Mouse (Mus musculus): ENCODE results near the gene Paxx. TPM values are rescaled to one million over a fixed set of nuclear protein-coding genes. Genes with fewer than 3 reads are reported as not detected.

Gene Paxx
- total and polyA plus RNA-seq, 3 experiments, result 17.7 to 36.8 (median 20.6) TPM

DNA sequence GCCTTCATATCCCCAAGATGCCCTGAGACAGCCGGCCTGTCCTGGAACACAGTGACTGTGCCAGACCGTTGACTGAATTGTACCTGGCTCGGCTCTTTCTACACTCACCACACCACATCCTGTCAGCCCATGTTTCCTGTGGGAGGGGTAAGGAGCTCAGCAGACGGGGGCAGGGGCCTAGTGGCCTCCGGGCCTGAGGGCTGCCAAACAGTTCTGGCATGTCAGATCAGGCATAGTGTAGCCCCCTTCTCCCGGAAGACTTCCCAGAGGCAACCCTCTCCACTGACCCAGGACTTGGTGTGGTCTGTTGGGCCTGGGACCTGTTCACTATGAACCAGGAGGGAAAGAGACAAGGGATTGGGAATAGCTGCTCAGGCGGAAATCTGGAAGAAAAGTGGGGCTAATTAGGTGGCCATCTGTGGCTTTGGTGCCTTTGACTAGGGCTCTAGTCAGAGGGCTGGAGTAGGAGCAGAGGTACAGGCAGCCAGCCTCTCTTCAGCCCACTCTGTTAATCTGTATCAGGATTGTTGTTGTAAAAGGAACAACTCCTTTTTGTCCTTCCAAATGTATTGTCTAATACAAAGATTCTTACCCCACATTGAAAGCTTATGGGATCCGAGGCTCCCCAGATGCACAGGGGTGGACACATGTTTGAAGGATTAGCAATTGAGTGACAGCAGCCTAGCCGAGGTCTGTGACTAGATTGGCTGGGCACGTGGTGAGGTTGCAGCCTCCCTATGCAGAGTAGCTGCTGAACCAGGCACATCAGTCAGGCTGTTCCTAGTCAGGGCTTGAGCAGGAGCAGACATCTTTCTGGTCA, 5.1 kb upstream of the Paxx start:
- Histone ChIP-seq H3K27me3 (ENCODE audit: control insufficient read depth, insufficient read depth, low read length) (no peaks in the 10 kb centered on the region), H3K4me3 (no peak overlapping the region), H3K36me3 (ENCODE audit: control insufficient read depth, insufficient read depth, low read length) (no peaks in the 10 kb centered on the region), H3K4me1 (ENCODE audit: control insufficient read depth, insufficient read depth, low read length) (peaks cover 7% of the 10 kb centered on the region), H3K9ac (ENCODE audit: low read depth, low read length) (no peak overlapping the region), H3K79me2 (replicated peaks; ENCODE audit: control insufficient read depth, insufficient read depth, low read length) (no peaks in the 10 kb centered on the region), H3K27ac (no peak overlapping the region)
- TF ChIP-seq EP300 (IDR thresholded peaks at IDR 0.05; ENCODE audit: insufficient read depth, low read depth, low read length) (no peak), CTCF (IDR thresholded peaks at IDR 0.05) (no peak), POLR2A (IDR thresholded peaks at IDR 0.05; ENCODE audit: insufficient read depth, low read depth, low read length) (no peak)
- peak in 1 of 2 experiments; percentile 49 for DNase-seq
- 46% methylated on average over 10 of the region's 10 CpGs for WGBS
- intact Hi-C loops (cut with DNase I), result no loop called here

GRCm38 (mm10) chr2:25465256-25465655, 4.4 kb upstream of the Paxx start:
- H3K79me2 ChIP-seq (replicated peaks; ENCODE audit: control insufficient read depth, insufficient read depth, low read length), result no peaks in the 10 kb centered on the region
- H3K9ac ChIP-seq (ENCODE audit: low read depth, low read length), result no peak overlapping the region
- H3K36me3 ChIP-seq (ENCODE audit: control insufficient read depth, insufficient read depth, low read length), result no peaks in the 10 kb centered on the region
- DNase-seq, result no peak
- H3K4me1 ChIP-seq (ENCODE audit: control insufficient read depth, insufficient read depth, low read length), result peaks cover 7% of the 10 kb centered on the region
- 81% methylated on average over 2 of the region's 2 CpGs for WGBS
- TF ChIP-seq EP300 (IDR thresholded peaks at IDR 0.05; ENCODE audit: insufficient read depth, low read depth, low read length), result no peak
- no peak for TF ChIP-seq POLR2A (IDR thresholded peaks at IDR 0.05; ENCODE audit: insufficient read depth, low read depth, low read length)
- no peak for TF ChIP-seq CTCF (IDR thresholded peaks at IDR 0.05)
- no peak overlapping the region for H3K4me3 ChIP-seq
- H3K27ac ChIP-seq, result no peak overlapping the region
- no peaks in the 10 kb centered on the region for H3K27me3 ChIP-seq (ENCODE audit: control insufficient read depth, insufficient read depth, low read length)
- intact Hi-C loops (cut with DNase I), result no loop called here

DNA sequence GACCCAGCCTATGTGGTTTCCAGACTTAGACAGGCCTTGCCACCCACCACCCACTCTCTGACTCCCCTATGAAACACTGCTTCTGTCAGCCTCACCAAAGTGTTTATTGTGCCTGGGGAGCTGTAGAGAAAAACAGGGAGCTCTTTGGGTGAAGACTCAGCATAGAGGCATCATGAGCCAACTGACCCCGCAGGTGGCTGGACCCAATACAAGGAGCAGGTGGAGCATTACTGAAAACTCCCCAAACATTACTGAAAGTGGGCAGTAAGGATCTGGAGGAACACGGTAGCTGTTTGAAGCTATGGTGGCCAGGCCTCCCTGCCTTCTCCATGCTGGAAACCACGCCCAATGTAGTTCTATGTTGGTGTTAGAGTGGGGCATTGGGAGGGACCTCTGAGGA, 2.7 kb upstream of the Paxx start:
- intact Hi-C loops (cut with DNase I), result no loop called here
- TF ChIP-seq CTCF (IDR thresholded peaks at IDR 0.05), result no peak
- no peak for TF ChIP-seq EP300 (IDR thresholded peaks at IDR 0.05; ENCODE audit: insufficient read depth, low read depth, low read length)
- no peak for TF ChIP-seq POLR2A (IDR thresholded peaks at IDR 0.05; ENCODE audit: insufficient read depth, low read depth, low read length)
- H3K27me3 ChIP-seq (ENCODE audit: control insufficient read depth, insufficient read depth, low read length), result no peaks in the 10 kb centered on the region
- H3K4me1 ChIP-seq (ENCODE audit: control insufficient read depth, insufficient read depth, low read length), result peaks cover 8% of the 10 kb centered on the region
- no peak for DNase-seq
- no peak overlapping the region for H3K27ac ChIP-seq
- no peaks in the 10 kb centered on the region for H3K79me2 ChIP-seq (replicated peaks; ENCODE audit: control insufficient read depth, insufficient read depth, low read length)
- no peaks in the 10 kb centered on the region for H3K36me3 ChIP-seq (ENCODE audit: control insufficient read depth, insufficient read depth, low read length)
- H3K4me3 ChIP-seq, result no peak overlapping the region
- WGBS, result 89% methylated on average over 3 of the region's 3 CpGs
- no peak overlapping the region for H3K9ac ChIP-seq (ENCODE audit: low read depth, low read length)

GRCm38 (mm10) chr2:25461407-25461806, 513 bp upstream of the Paxx start:
- Histone ChIP-seq H3K4me3 (peak overlapping the region; percentile 92), H3K4me1 (ENCODE audit: control insufficient read depth, insufficient read depth, low read length) (peaks cover 8% of the 10 kb centered on the region), H3K36me3 (ENCODE audit: control insufficient read depth, insufficient read depth, low read length) (no peaks in the 10 kb centered on the region), H3K27me3 (ENCODE audit: control insufficient read depth, insufficient read depth, low read length) (no peaks in the 10 kb centered on the region), H3K79me2 (replicated peaks; ENCODE audit: control insufficient read depth, insufficient read depth, low read length) (no peaks in the 10 kb centered on the region), H3K27ac (peak overlapping the region; percentile 95), H3K9ac (ENCODE audit: low read depth, low read length) (peak overlapping the region; percentile 65)
- 14% methylated on average over 3 of the region's 3 CpGs for WGBS
- DNase-seq, result no peak
- TF ChIP-seq EP300 (IDR thresholded peaks at IDR 0.05; ENCODE audit: insufficient read depth, low read depth, low read length) (no peak), CTCF (IDR thresholded peaks at IDR 0.05) (no peak), POLR2A (IDR thresholded peaks at IDR 0.05; ENCODE audit: insufficient read depth, low read depth, low read length) (no peak)
- intact Hi-C loops (cut with DNase I), result loop anchor here (2.0 kb wide), 1 partner anchor 31 kb away; no protein-coding TSS in a partner anchor

DNA sequence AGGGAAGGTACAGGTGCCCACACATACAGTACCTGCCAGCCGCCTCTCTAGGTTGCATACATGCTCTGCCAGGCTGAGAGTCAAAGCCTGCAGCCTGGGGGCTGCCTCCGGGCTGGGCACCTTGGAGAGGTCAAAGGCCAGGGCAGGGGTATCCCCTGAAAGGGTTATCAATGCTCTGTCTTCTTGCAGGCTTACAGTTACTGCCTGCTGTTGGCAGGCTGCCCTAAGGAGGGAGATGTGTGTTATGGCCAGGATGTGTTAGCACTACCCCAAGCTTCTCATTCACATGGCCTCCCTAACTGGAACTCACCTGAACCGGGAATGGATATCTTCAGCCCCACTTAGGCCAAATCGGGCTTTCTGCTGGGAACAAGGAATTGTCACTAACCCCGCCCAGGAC, 759 bp downstream of the Paxx start:
- H3K79me2 ChIP-seq (replicated peaks; ENCODE audit: control insufficient read depth, insufficient read depth, low read length), result no peaks in the 10 kb centered on the region
- no peak for TF ChIP-seq EP300 (IDR thresholded peaks at IDR 0.05; ENCODE audit: insufficient read depth, low read depth, low read length)
- no peak for TF ChIP-seq POLR2A (IDR thresholded peaks at IDR 0.05; ENCODE audit: insufficient read depth, low read depth, low read length)
- no peak for TF ChIP-seq CTCF (IDR thresholded peaks at IDR 0.05)

GRCm38 (mm10) chr2:25458911-25459310, 2.0 kb downstream of the Paxx start:
- no peaks in the 10 kb centered on the region for H3K36me3 ChIP-seq (ENCODE audit: control insufficient read depth, insufficient read depth, low read length)
- no peak for TF ChIP-seq CTCF (IDR thresholded peaks at IDR 0.05)
- TF ChIP-seq POLR2A (IDR thresholded peaks at IDR 0.05; ENCODE audit: insufficient read depth, low read depth, low read length), result no peak
- TF ChIP-seq EP300 (IDR thresholded peaks at IDR 0.05; ENCODE audit: insufficient read depth, low read depth, low read length), result no peak
- no peaks in the 10 kb centered on the region for H3K79me2 ChIP-seq (replicated peaks; ENCODE audit: control insufficient read depth, insufficient read depth, low read length)
- intact Hi-C loops (cut with DNase I), result loop anchor here (2.0 kb wide), 1 partner anchor 42 kb away; the partner anchor contains the start of genes C8g and Fbxw5
- no peak overlapping the region for H3K4me3 ChIP-seq
- H3K4me1 ChIP-seq (ENCODE audit: control insufficient read depth, insufficient read depth, low read length), result peaks cover 8% of the 10 kb centered on the region
- H3K27ac ChIP-seq, result no peak overlapping the region
- DNase-seq, result peak; percentile 63 to 66
- H3K27me3 ChIP-seq (ENCODE audit: control insufficient read depth, insufficient read depth, low read length), result no peaks in the 10 kb centered on the region
- WGBS, result 62% methylated on average over 5 of the region's 5 CpGs
- H3K9ac ChIP-seq (ENCODE audit: low read depth, low read length), result no peak overlapping the region

More for the DNA sequence above, 759 bp downstream of the Paxx start:
- no peaks in the 10 kb centered on the region for H3K36me3 ChIP-seq (ENCODE audit: control insufficient read depth, insufficient read depth, low read length)
- intact Hi-C loops (cut with DNase I), result loop anchor here (2.0 kb wide), 1 partner anchor 29 kb away; no protein-coding TSS in a partner anchor
- no peaks in the 10 kb centered on the region for H3K27me3 ChIP-seq (ENCODE audit: control insufficient read depth, insufficient read depth, low read length)
- peak overlapping the region; percentile 95 for H3K27ac ChIP-seq
- peak overlapping the region; percentile 88 for H3K9ac ChIP-seq (ENCODE audit: low read depth, low read length)
- peak overlapping the region; percentile 92 for H3K4me3 ChIP-seq
- DNase-seq, result no peak
- peaks cover 8% of the 10 kb centered on the region for H3K4me1 ChIP-seq (ENCODE audit: control insufficient read depth, insufficient read depth, low read length)
- 29% methylated on average over 5 of the region's 5 CpGs for WGBS

Measured in heart, adult 2 months (tissue).